Mouse (Mus musculus) layer of hippocampus, adult 9-10 months (tissue): ENCODE measurements around the gene Wscd2.

Source experiments
- DNase-seq: peaks from one replicate; pipeline ENCODE4 v3.0.0; 2022; ENCODE audit warnings: low spot score

Gene Wscd2

DNA sequence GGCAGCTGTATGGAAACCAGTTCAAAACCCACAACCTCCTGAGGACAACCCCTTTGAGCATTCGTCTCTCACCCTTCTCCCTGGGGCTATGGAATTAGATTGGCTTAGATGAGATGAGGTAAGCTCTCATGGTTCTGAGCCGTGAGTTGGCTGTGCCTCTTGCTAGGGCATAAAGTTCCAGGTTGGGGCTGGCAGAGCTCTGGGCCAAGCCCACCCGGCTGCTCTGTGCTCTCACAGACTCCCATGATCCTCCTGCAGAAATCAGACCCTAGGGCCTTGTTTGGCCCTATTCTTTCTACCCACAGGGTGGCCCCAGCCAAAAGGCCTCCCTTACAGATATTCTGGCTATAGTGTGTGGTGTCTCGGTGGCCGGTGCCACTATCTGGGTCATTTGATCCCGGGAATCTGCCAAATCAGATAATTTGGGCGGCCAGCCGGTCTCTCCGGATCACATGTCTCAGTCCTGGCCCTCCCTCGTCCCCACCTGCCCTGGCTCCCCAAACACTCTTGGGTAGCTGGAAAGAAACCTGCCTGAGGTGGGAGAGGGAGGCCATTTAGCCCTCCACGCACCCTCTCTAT lies 4.5 kb upstream of the Wscd2 start:
- no peak for DNase-seq

DNA sequence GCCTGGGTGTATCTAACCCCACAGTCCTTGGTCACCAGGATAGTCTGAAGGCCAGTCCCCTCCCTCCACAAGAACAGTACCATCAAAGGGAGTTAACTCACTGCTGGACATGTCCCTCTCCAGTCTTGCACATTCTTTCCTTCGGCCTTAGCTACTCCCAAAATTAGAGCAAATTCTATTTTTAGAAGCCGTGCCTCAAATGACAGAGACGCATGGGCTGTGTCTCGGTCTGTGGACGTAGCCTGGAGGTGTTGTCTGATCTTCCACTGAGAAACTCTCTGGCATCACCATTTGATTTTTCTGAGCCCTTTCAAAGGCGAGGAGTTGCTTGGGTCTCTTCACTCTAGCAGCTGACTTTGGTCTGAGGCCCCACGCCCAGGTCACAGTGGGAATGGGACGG lies 2.3 kb upstream of the Wscd2 start:
- no peak for DNase-seq

DNA sequence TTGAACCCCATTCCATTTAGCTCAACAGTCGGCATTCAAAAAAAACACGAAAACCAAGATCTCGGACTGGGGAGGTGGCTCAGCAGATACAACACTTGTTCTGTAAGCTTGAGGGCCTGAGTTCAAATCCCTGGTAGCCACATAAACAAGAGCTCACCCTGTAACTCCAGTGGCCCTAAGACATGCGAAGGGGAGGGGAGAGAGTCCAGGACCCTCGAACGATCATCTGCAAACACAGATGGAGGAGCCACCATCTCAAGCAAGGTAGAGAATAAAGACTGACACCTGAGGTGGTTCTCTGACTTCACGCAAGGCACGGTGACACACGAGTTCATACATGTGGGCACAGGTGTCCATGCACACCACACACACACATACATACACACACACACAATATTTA lies 516 bp upstream of the Wscd2 start:
- DNase-seq = no peak

DNA sequence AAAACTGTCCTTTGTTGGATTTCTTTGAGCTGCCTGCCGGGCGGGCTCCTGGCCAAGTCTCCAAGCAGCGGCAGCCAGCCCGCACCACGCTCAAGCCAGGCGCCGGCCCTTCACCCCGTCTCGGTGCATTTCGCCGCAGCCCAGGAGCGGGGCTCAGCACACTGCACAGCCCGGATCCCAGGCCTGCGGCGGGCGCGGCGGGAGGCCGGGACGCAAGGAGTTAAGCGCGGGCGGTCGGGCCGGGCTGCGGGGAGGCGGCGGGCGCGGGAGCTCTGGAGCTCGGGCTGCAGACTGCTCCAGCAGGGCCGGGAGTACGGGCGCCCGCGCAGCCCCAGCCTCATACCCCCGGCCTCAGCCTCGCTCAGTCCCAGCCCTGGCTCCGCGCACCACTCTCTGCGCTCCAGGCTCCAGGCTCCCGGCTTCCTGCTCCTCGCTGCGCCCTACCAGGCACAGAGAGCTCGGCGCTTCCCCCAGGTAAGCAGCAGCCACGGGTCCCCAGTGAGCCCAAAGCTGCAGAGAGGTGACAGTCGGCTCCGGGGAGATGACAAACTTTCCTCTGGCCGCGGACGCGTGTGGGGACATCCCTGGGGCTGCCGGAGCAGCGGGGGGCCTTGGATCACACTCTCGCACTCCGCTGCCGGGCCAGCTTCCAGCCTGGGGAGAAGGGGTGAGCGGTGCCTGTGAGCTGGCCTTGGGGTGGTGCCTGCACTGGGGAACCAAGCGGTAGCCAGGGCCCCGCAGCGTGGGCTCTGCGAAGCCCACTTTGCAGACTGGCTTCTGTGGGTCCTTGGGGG lies 531 bp downstream of the Wscd2 start:
- DNase-seq = no peak

DNA sequence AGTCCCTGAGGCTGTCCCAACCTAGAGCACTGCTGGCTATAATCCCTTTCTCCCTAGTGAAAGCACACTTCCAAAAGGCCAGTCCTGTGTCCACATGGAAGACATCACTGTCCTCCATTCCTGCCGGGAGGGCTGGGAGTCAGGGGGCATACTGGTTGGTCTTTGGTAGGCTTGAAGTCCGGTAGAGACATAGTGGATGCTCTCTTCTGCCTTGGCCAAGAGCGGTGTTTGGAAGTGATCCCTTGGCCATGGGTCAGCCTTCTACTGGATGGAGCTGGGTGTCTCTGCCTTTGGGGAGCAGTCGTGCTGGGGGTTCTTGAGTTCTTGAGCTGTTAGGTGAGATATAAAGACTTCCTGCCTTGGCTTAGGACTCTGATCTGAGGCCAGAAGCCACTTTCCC lies 1.4 kb downstream of the Wscd2 start:
- no peak for DNase-seq

DNA sequence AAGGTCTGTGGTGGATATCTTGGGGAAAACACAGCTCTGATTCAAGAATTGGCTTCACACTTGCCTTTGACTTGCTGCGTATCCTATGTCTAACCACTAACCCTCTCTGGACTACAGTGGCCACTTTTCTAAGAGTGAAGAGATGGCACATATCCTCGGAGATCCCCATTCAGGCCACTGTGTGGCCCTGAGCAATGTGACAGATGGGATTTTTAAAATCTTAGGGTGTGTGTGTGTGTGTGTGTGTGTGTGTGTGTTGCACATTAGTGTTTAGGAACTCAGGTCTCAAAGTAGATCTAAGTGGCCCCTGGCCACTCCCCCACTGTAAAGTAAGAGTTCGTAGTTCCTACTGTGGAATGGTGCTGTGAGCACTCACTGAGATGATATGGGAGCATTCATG lies 1.9 kb downstream of the Wscd2 start:
- no peak for DNase-seq

DNA sequence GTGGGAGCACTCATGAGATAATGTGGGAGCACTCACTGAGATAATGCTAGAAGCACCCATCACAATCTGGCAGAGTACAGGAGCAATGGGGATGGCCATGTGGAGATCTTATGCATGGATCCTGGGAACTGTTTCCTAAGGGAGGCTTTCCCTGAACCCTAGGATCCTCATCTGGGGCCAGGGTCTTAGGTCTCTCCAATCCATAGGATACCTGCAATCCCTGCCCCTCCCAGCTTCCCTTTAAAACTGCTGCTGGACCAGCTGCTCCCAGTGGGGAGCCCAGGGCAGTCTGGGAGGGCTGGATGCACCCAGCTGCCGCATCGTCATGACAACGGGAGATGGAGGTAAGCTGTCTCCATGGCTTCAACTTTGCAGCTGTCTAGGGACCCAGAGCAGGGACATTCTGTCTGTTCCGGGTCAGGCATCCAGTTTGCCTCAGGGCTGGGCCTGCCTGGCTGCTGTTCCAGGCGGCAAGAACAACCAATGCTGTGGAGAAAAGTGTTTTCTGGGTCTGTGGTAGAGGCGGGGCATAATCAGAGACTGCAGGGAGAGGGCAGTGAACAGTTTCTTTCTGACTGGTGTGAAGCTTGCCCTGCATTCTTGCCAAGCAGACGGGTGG lies 2.4 kb downstream of the Wscd2 start:
- DNase-seq = no peak

DNA sequence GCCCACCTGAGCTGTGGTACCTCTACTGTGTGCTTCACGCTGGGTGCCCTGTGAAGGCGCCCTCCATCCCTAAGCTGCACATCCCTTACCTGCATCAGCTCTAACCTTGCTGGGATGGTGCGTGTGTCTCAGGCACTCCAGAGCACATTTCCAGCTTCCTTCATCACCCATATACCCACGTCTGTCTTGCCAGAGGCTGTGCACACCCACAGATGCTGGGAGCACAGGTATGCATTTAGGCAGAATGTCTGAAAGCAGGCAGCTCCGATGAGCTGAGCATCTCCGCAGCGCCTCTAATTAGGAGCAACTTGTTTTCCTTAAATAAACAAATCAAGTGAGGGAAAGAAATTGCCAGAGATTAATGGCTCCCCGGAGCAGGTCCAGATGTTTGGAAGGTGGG lies 3.9 kb downstream of the Wscd2 start:
- no peak for DNase-seq

DNA sequence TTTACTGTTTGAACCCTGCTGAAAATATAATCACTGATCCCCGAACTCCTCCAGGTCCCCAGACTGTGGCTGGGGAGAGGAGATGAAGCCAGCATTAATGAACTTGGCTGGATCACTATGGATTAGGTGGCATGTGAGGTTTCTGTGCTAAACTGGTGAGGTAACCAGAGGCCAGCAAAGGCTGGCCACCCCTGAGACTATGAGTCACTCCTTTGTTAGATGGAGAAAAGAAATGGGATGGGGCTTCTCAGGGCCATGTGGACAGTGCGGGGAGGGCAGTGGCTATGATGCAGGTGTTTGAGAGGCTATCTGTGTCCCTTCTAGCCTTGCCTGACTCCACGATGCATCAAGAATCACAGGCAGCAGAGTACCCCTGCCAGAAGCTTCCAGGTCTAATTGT lies 6.8 kb downstream of the Wscd2 start:
- DNase-seq = no peak

DNA sequence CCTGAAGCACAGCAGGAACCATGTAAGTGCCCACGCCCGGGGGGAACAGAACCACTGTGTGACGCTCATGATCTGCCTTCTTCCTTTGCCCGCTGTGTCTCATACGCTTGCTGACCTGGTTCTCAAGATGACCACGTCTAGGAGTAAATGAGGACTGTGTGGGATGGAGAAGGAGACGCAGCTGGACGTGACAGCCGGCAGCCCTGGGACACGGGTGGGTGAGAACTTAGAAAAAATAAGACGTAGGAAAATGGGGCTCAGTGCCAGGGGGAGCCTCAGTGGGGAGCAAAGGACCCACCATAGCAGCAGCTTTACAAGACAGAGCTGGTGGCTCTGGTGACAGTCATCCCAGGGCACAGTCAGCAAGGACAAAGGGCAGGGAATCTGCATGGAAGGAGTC lies 9.3 kb downstream of the Wscd2 start:
- DNase-seq = no peak

DNA sequence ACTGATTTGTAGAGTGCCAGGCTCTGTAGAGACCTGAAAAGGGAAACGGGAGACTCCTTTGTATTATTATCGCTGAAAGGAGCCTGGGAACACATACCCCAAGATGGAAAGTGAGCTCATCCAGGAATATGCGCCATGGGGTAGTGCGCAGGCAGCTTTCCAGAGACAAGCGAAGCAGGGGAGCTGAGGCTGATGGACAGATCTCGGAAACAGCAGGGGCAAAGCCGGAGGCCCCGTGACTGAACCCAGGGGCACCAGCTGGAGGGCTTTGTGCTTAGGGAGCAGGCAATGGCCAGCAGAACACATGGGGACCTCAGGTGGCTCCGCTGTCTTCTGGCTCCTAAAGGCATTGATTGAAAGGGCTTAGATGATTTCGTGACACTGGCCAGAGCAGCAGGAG lies 13.1 kb downstream of the Wscd2 start:
- DNase-seq = no peak

DNA sequence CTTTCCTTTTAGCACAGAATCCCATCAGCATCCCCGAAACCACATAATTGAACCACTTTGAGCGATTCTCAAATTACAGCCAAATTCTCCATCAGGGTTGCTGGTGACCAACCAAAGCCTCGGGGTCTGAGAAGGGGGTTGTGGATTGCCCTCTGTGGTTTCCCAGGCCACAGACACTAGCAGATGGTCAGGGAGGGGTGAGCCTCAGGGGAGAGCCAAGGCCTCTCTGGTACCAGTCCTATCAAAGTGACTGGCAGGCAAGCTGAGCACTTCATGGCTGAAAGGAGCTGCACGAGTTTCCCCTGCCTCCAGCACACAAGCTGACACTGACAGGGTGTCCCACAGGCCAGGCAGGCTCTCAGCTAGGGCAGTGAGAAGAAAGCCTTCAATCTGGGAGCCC lies 14.5 kb downstream of the Wscd2 start:
- DNase-seq = no peak

DNA sequence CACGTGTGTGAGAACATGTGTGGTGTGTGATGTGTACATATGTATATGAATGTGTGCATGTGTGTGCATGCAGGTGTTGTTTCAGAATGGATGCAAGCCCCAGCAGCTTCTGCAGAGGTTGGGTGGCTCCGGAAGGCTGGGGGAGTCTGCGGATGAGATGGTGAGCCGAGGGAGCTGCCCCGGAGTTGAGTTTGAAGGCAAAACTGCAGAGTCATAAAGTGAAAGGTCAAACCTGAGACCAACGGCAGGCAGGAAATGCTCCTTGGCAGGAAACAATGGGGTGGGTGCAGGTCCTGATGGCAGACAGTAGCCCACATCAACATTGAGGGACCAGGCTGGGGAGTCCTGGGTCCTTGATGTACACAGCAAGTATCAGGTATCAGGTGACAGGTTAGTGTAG lies 15.9 kb downstream of the Wscd2 start:
- DNase-seq = no peak

DNA sequence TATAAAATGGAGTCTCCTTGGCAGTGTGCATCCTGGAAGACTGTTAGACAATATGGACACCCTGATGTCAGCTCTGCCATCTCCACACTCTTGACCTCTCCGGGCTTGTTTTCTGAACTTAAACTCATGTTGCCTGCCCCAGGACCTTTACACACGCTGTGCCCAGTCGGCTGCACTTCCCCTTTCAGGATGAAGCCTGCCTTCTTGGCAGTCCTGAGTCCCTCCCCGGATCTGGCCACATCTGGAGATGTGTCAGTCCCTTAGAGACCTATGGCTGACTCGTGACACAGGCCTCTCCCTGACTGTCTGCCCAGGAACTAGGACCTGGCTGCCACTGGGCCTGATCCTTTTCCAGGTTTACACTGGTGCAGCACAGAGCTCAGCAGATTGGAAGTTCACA lies 16.6 kb downstream of the Wscd2 start:
- no peak for DNase-seq

DNA sequence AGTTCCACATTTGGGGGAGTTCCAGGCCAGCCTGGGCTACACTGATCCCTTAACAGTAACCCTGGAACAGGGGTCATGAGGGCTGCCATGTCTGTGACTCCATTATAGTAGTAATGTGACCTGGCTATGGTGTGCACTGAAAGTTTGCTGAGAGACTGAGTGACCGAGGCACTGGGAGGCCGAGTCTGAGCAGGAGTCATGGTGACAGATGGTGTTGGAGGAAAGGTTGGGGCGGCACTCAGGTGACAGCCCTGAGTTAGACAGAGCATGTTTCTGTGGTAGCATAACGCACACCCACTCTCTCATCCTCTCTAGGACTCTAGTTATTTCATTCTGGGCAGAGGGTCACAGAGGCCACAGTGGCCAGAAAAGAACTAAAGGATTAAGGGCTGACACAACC lies 19.0 kb downstream of the Wscd2 start:
- no peak for DNase-seq

DNA sequence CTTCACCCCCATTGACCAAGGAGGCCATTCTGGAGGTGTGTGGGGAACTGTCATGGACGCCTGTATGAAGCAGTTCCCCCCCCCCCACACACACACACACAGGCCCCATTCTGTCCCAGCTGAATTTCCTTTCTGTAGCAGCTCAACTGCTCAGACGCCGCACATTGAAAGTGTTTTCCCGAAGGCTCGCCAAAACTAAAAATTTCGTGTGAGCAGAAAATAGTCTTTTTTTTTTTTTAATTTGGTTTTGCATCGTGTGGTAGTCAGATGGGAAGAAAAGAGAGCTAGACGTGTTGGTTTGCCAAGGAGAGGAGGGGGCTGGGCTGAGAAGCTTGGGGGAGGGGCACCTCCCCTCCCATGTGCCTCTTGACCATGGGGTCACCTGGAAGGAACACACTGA lies 23.5 kb downstream of the Wscd2 start:
- no peak for DNase-seq

DNA sequence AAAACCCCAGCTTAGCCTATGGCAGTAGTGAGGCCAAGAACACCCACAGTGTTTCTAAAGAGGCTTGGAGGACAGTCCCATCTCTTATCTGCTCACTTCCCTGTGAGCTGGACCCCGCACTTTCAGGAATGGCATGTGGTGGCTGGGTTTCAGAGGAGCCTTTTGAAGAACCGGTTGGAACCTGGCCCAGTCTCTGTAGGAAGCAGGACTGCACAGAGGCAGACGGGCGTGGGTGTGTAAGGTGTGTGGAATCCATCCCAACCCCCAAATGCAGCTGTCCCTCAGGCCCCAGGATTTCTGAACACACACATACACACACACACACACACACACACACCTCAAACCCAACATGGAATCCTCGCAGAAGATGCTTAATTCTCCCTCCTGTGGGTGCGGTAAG lies 23.9 kb downstream of the Wscd2 start:
- no peak for DNase-seq

DNA sequence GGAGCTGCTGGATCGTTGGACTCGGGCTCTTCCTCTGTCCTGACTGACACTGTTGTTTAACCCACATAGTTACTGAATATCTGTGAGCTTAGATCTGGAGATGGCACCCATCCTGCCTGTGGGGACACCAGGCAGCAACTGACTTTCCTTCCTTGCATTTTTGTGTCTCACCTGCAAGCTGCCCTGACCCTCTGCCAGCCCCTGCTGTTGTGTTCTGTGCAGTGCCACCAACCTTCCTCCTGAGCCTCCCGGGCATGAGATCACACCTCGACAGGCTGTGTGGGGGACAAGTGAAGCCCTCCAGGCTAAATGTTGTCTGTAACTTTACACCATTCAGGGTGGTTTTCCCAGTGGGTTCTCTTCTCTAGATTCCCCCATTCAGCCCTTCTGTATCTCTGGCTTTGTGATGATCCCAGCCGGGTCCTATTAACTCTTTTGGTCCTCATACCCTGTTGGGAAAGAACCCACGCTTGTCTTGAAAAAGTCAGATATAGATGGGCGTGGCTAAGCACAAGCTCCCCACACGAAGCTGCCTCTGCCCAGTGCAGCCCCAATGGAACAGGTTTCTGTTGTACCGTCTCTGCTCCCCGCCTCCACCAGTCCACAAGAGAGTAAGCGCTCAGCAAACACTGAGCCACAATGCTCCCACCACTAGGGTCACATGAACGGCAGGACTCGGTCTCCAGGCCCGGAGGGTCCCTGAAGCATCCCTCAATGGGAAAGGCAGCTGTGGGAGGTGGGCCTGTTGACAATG lies 26.2 kb downstream of the Wscd2 start:
- no peak for DNase-seq

DNA sequence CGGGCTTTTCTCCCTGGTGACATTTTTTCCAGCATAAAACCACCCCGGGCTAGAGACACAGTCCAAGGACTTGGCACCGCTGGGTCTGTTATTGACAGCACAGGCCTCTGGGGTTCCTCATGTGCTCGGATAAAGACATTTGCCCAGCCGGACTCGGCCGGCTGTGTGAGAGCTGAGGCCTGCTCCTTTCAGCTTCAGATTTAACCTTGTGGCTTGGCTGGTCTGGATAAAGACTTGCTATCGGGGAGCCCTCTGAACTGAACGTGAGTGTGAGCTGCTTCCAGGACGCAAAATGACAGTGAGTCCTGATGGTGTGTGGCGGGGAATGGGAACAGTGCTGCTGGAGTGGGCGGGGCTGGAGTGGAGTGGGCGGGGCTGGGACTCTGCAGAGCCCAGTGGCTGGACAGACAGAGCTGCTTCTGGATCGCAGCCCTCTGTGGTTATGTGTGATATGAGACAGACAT lies 26.8 kb downstream of the Wscd2 start:
- DNase-seq = no peak

DNA sequence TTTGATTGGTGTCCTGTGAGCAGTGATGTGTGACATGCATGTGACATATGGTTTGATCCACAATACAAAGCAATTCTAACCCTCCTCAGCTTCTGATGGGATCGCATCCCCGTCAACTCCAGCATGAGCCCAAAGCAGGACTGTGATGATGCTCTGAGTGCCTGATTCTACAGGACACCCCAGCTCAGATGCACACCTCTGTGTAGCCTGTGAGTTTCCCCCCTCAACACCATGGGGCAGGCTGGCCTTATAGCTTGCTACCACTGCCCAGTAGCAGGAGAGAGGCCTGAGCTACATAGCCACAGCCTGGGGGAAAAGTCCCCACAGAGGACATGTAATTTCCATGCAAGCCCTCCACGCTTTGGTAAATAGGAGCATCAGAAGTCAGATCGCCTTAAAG lies 27.3 kb downstream of the Wscd2 start:
- no peak for DNase-seq

DNA sequence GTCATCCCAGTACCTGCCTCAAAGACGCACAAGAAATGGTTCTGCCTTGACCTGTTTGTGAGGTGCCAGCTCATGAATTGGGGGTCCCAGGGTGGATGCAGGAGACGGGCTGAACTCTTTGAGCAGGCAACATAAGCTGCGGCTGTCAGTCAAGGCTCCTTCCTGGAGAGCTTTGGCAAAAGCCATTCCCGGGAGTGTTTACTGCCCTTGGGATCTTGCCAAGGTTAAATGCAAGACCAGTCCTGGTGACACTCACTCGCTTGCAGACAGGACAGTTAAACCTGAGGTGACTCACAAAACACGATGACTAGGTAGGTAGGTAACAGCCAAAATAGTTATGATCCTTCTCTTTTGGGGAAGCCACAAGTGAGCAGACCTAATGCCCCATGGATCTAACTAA lies 30.9 kb downstream of the Wscd2 start:
- DNase-seq = no peak

DNA sequence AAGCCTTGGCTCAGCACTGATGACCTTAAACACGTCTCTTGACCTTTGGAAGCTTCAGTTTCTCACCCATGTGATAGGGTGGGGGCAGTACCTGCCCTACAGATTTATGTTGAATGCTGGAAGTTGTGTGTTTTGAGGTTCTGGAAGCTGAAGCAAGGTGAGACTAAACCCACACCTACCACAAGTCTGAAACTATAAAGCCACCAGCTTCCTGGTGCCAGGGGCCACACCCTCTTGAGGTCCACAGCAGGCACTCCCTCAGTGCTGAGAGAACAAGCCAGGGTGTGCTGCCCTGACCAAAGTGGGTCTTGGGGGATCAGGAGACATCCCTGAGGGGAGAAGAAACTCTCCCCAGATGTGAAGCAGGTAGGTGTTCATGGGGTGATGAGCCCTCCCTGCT lies 48.7 kb downstream of the Wscd2 start:
- DNase-seq = no peak

DNA sequence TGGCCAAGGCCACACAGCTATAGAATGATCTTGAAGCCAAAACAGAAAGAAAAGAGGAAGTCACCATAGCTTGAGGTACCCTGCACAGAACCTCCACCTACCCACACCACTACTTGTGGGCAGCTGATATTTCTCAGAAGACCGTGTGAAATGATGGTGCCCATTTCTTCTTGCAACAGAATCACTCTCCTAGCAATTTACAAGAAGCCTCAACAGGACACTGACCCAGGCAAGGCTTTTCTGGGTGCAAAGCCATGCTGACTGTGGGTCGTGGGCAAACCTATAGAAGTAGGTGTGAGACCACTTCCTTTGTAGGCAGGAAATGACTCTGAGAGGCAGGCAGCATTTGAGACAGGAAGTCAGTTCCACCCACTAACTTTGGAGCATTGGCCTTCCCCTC lies 49.3 kb downstream of the Wscd2 start:
- DNase-seq = no peak
